Mouse (Mus musculus) activated CD4-positive, CD25-positive, alpha-beta regulatory T cell, adult 9 weeks (primary cell): ENCODE measurements around the gene Pyroxd1. TPM values are rescaled to one million over a fixed set of nuclear protein-coding genes. Genes with fewer than 3 reads are reported as not detected.

Source experiments
- polyA plus RNA-seq: library from polyadenylated mRNA; unstranded; fragments of 100-300 nt; shearing (Covaris generic); gene quantifications from one replicate; pipeline ENCODE4 v1.2.1, GENCODE M21; 2017

The Pyroxd1 gene
- polyA plus RNA-seq, result 23.4 TPM

GRCm38 (mm10) chr6:142345440-142346038 lies at the start of gene Pyroxd1:
Gene Pyroxd1 (plus strand): TSS chr6:142345654.

GRCm38 (mm10) chr6:142298098-142298497 lies 47.4 kb upstream of the Pyroxd1 start, which contains the start of gene Iapp:
Gene Iapp (plus strand): TSS chr6:142298423.

GRCm38 (mm10) chr6:142322881-142323280 lies 22.6 kb upstream of the Pyroxd1 start, which contains the start of gene Slco1a5:
Gene Slco1a5 (minus strand): TSS chr6:142322981.

GRCm38 (mm10) chr6:142387011-142387754 lies 41.7 kb downstream of the Pyroxd1 start, which contains the start of the genes Recql and Golt1b:
Gene Recql (minus strand): TSS chr6:142387087.
Gene Golt1b (plus strand): TSS chr6:142387221.

Other genes with a start within 250 kb of the Pyroxd1 start
- gene Slco1a6, start 137.1 kb upstream of the Pyroxd1 start, polyA plus RNA-seq, result 0.87 TPM
- not detected for gene Iapp, start 47.2 kb upstream of the Pyroxd1 start, polyA plus RNA-seq
- not detected for gene Slco1a5, start 22.7 kb upstream of the Pyroxd1 start, polyA plus RNA-seq
- 46.9 TPM for gene Recql, start 41.4 kb downstream of the Pyroxd1 start, polyA plus RNA-seq
- 31.9 TPM for gene Golt1b, start 41.6 kb downstream of the Pyroxd1 start, polyA plus RNA-seq
- gene Spx, start 67.8 kb downstream of the Pyroxd1 start, polyA plus RNA-seq, result not detected
- gene Gys2, start 127.5 kb downstream of the Pyroxd1 start, polyA plus RNA-seq, result not detected
- 154 TPM for gene Ldhb, start 162.3 kb downstream of the Pyroxd1 start, polyA plus RNA-seq
- gene Kcnj8, start 226.0 kb downstream of the Pyroxd1 start, polyA plus RNA-seq, result not detected